Mouse (Mus musculus): Measurements from ENCODE around the gene Ablim2. TPM values are rescaled to one million over a fixed set of nuclear protein-coding genes. Genes with fewer than 3 reads are reported as not detected.

Gene Ablim2
- polyA plus RNA-seq, 3 experiments from 2014 or later, result 1.8 to 2.1 (median 1.8) TPM

- no peak for ATAC-seq
Observed at GRCm38 (mm10) chr5:35916666-35917065, 159.0 kb downstream of the Ablim2 start.

DNA sequence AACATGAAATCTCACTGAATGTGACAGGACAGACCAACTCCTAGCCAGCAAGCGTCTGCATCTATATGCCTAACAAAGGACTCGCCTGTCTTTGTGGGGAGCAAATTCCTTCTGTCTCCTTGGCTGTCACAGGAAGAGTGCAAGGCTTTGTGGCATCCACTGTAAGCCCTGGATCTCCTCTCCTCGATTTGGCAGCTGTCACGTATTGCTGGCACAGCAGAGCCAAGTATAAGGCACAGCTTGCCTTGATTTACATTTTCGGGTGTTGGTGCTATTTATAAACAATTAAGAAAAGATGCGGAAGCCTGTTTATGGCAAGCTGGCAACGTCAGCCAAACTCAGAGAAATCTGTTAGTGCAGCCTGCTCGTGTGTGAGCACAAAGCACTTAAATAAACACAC, 160.7 kb downstream of the Ablim2 start:
- ATAC-seq, result no peak

- no peak for ATAC-seq
Observed at GRCm38 (mm10) chr5:35920076-35920475, 162.4 kb downstream of the Ablim2 start.

DNA sequence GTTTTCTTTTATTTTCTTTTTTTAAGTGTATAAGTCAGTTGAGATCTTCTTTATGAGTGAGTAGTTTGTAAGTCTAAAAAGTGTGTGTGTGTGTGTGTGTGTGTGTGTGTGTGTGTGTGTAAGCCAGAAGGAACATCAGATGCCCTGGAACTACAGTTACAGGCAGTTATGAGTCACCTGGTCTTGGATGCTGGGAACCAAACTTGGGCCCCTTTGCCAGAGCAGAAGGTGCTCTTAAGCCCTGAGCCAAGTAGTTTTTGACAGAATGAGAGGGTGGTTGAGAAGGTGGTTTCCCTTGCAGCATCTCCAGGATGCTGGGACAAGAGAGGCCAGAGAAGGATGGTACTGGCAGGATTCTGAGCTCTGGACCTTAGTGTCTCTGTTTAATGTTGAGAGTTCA, 162.9 kb downstream of the Ablim2 start:
- ATAC-seq, result no peak

GRCm38 (mm10) chr5:35921141-35921540, 163.5 kb downstream of the Ablim2 start:
- ATAC-seq, result no peak

GRCm38 (mm10) chr5:35921595-35922254, 164.0 kb downstream of the Ablim2 start:
- ATAC-seq, result no peak

- no peak for ATAC-seq
Observed at GRCm38 (mm10) chr5:35923448-35923847, 165.8 kb downstream of the Ablim2 start.

DNA sequence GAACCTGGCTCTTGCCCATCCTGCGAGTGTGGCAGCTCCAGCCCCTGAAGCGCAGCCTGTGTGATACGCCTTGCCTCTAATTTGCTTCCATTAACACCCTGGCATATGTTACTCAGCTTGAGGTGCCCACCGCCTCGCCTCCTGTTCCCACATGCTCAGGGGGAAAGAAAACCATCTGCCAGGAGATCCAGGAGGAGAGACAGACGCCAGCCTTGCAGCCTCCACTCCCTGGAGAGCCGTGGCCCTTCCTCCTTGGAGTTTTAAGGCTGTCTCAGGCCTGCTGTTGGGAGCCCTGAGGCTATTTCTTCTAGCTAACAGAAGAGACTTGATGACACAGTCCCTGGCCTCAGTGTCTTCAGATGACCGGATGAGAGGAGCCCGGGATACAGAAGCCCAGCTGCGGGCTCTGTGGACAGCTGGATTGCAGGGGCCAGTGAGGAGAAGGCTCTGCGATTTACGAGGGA, 167.5 kb downstream of the Ablim2 start:
- ATAC-seq, result no peak

DNA sequence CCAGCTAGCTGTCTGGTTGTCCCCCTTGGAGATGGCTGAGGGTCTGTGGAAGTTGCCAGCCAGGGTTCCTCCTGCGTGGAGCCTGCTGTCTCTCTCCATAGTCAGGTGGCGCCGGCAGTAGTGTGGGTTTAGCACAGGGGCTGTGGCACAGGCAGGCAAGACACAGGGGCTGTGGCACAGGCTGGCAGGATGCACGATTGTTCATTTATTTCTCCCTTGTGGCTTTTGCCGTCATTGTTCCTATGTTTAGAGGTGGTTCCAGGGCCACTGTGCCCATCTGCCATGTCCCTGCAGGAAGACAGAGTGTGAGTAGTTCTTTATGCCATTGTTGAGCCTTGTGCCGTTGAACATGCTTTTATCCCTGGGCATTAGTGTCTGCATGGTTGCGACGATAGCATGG, 168.8 kb downstream of the Ablim2 start:
- no peak for ATAC-seq

DNA sequence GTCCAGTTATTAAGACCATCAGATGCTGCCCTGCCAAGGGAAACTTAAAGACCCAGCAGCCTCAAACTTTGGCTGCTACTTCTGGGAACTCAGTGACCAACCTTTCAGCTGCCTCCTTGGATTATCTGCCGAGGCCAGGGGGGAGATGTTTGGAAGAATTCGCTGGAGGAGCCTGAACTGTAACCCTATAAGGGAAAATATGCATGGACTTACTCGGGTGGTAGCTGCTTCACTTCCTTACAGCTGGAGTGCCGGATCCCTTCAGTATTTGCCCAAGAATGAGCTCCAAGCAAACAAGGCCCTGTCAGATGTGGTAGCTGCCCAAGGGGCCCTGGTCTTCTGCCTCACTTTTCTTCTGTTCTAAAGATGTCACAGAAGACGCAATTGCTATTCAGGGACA, 173.6 kb downstream of the Ablim2 start:
- no peak for ATAC-seq

GRCm38 (mm10) chr5:35933059-35933458, 175.4 kb downstream of the Ablim2 start:
- ATAC-seq, result no peak

Other genes starting within 250 kb of the Ablim2 start
- gene Cpz, start 232.2 kb upstream of the Ablim2 start, polyA plus RNA-seq (2017; shearing (Covaris generic)), result not detected
- 1 to 10 TPM; 2.0 to 3.1 (median 2.9) TPM for gene Trmt44, start 182.8 kb upstream of the Ablim2 start, polyA plus RNA-seq (2017; shearing (Covaris generic))
- gene Acox3, start 174.8 kb upstream of the Ablim2 start, polyA plus RNA-seq (2017; shearing (Covaris generic)), result 10 to 100 TPM; 20.1 to 25.4 (median 23.4) TPM
- not detected for gene Htra3, start 78.1 kb upstream of the Ablim2 start, polyA plus RNA-seq (2017; shearing (Covaris generic))
- 1 to 10 TPM; 1.1 to 2.2 (median 1.4) TPM for gene Sh3tc1, start 17.9 kb upstream of the Ablim2 start, polyA plus RNA-seq (2017; shearing (Covaris generic))
- gene Afap1, start 135.4 kb downstream of the Ablim2 start, polyA plus RNA-seq (2017; shearing (Covaris generic)), result 1 to 10 TPM; 1.4 to 8.0 (median 7.3) TPM

All from inflammation-experienced regulatory T-cells, adult 6 months (primary cell).